Comparison of ENCODE assay signal across 9 mouse cellular contexts in the genomic region with DNA sequence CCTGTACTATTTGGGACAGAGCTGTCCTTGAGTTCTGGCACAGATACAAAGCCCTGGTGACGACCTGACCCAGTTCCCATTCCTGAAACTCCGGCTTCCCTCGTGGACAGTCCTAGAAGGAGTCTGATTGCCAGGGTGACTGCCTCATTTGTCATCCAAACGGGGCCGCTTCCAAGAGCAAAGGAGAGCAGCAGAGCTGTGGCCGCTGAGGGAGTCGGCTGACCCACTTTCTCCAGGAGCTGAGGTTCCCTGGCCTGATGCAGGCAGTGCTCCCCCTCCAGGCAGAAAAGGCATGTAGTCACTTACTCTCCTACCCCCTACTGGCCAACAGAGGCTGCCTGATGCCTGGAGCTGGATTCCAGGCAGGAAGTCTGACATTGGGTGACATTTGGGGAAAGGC.
DNase-seq lines count a peak whose midpoint lies in the region; ATAC-seq lines count a peak whose summit lies in the region.
"Had no signal": no experiment of that assay in that cellular context is flagged by ENCODE, and none has a peak within 500 bp of the region (broad histone marks: within the 10 kb centered on the region; RNA-seq: fewer than 3 reads in every experiment).

No protein-coding gene starts in this region.

- 15% methylated on average over 7 of the region's 7 CpGs for WGBS in kidney, embryonic 14.5 days
- WGBS in hindbrain, embryonic 14.5 days = 9% methylated on average over 7 of the region's 7 CpGs

- H3K27ac ChIP-seq in kidney, embryonic 14.5 days (ENCODE audit: low read depth, low read length) = no peak overlapping the region
- 0 out of 2 replicates have a peak overlapping the region, but pooled peaks have one; percentile 26 for H3K27ac ChIP-seq in hindbrain, embryonic 14.5 days
- H3K27ac ChIP-seq: limb, embryonic 15.5 days had no signal

- peak; percentile 50 for DNase-seq in kidney, adult 11 months
- peak; percentile 39 to 69 for DNase-seq in adrenal gland, postnatal 4 days (ENCODE audit: low spot score in 2 of 2)
- peak; percentile 55 for DNase-seq in hindbrain, embryonic 14.5 days (ENCODE audit: low spot score)
- peak; percentile 73 to 89 for DNase-seq in left cerebral cortex, postnatal 14 days (ENCODE audit: low spot score in 2 of 2)
- DNase-seq in ovary, adult 18-20 months (ENCODE audit: low spot score) = peak; percentile 63
- DNase-seq in spleen, postnatal 4 days (ENCODE audit: low spot score in 2 of 2) = no peak

- no peak overlapping the region for H3K4me3 ChIP-seq in kidney, embryonic 14.5 days (ENCODE audit: low read length)
- H3K4me3 ChIP-seq in hindbrain, embryonic 14.5 days (replicated peaks; ENCODE audit: low read length) = no peak overlapping the region
- H3K4me3 ChIP-seq: limb, embryonic 15.5 days had no signal

- intact Hi-C loops in left cerebral cortex, postnatal 14 days (cut with DNase I) = loop anchor here (1.0 kb wide), 1 partner anchor 127 kb away; no protein-coding TSS in a partner anchor

- no peak overlapping the region for H3K4me2 ChIP-seq in kidney, embryonic 14.5 days (replicated peaks; ENCODE audit: low read depth, low read length)
- no peak overlapping the region for H3K4me2 ChIP-seq in hindbrain, embryonic 14.5 days (replicated peaks)
- H3K4me2 ChIP-seq: limb, embryonic 15.5 days had no signal

- no peak overlapping the region for H3K9ac ChIP-seq in kidney, embryonic 14.5 days (ENCODE audit: low read depth, low read length)
- H3K9ac ChIP-seq in hindbrain, embryonic 14.5 days = no peak overlapping the region
- H3K9ac ChIP-seq: limb, embryonic 15.5 days had no signal

- H3K4me1 ChIP-seq in kidney, embryonic 14.5 days (ENCODE audit: control insufficient read depth, insufficient read depth, low read length) = no peaks in the 10 kb centered on the region
- peaks cover 5% of the 10 kb centered on the region; the same call in 1 of the 2 replicates for H3K4me1 ChIP-seq in hindbrain, embryonic 14.5 days (replicated peaks; ENCODE audit: control insufficient read depth, insufficient read depth, low read length)
- H3K4me1 ChIP-seq: limb, embryonic 15.5 days had no signal

- ATAC-seq in kidney, embryonic 14.5 days (ENCODE audit: low FRiP score, low TSS enrichment) = no peak
- peak; percentile 74 for ATAC-seq in frontal cortex, adult (ENCODE audit: low TSS enrichment)
- ATAC-seq in hindbrain, embryonic 14.5 days (ENCODE audit: low FRiP score) = peak; percentile 53; the same call in 1 of the 2 replicates

- H3K27me3 ChIP-seq in kidney, embryonic 14.5 days (ENCODE audit: control insufficient read depth, insufficient read depth, low read length) = no peaks in the 10 kb centered on the region
- no peaks in the 10 kb centered on the region for H3K27me3 ChIP-seq in hindbrain, embryonic 14.5 days (ENCODE audit: control insufficient read depth, insufficient read depth, low read length)

- H3K36me3 ChIP-seq in kidney, embryonic 14.5 days (ENCODE audit: control insufficient read depth, insufficient read depth, low read length) = no peaks in the 10 kb centered on the region
- H3K36me3 ChIP-seq in hindbrain, embryonic 14.5 days (replicated peaks; ENCODE audit: control insufficient read depth, insufficient read depth) = no peaks in the 10 kb centered on the region
- H3K36me3 ChIP-seq: limb, embryonic 15.5 days had no signal

- no peaks in the 10 kb centered on the region for H3K9me3 ChIP-seq in kidney, embryonic 14.5 days (ENCODE audit: control insufficient read depth, low read length)
- no peaks in the 10 kb centered on the region for H3K9me3 ChIP-seq in hindbrain, embryonic 14.5 days (ENCODE audit: control insufficient read depth, low read length)
- H3K9me3 ChIP-seq: limb, embryonic 15.5 days had no signal

Comparison
In these comparisons a context has a peak if more than half of its experiments do, and no peak if none do; other contexts are left out.
1. DNase-seq: peak in kidney, adult 11 months (single experiment), adrenal gland, postnatal 4 days (2 of 2), hindbrain, embryonic 14.5 days (single experiment), left cerebral cortex, postnatal 14 days (2 of 2) and ovary, adult 18-20 months (single experiment); none in spleen, postnatal 4 days (0 of 2).